Mouse (Mus musculus): ENCODE measurements around the gene Jade3. TPM values are rescaled to one million over a fixed set of nuclear protein-coding genes. Genes with fewer than 3 reads are reported as not detected.

The Jade3 gene
- polyA plus RNA-seq, 1 experiment from 2014 or later = 3.5 TPM

Other genes starting within 250 kb of the Jade3 start
- 8.2 and 9.7 TPM in 2 replicates for gene Slc9a7, start 133.9 kb upstream of the Jade3 start, polyA plus RNA-seq (2014; fragmentation: Nextera tagmentation; extraction: Ambion mirVana)
- 14.7 and 15.2 TPM in 2 replicates for gene Rp2, start 61.2 kb upstream of the Jade3 start, polyA plus RNA-seq (2014; fragmentation: Nextera tagmentation; extraction: Ambion mirVana)
- 1.3 and 1.7 TPM in 2 replicates for gene Rgn, start 124.1 kb downstream of the Jade3 start, polyA plus RNA-seq (2014; fragmentation: Nextera tagmentation; extraction: Ambion mirVana)
- gene Rbm10, start 191.8 kb downstream of the Jade3 start, polyA plus RNA-seq (2014; fragmentation: Nextera tagmentation; extraction: Ambion mirVana) = 32.9 and 33.9 TPM in 2 replicates
- gene Ndufb11, start 191.9 kb downstream of the Jade3 start, polyA plus RNA-seq (2014; fragmentation: Nextera tagmentation; extraction: Ambion mirVana) = 476 and 493 TPM in 2 replicates
- gene Uba1, start 232.6 kb downstream of the Jade3 start, polyA plus RNA-seq (2014; fragmentation: Nextera tagmentation; extraction: Ambion mirVana) = 143 and 144 TPM in 2 replicates